Mouse (Mus musculus): ENCODE data around the gene Dnah2. TPM values are rescaled to one million over a fixed set of nuclear protein-coding genes. Genes with fewer than 3 reads are reported as not detected.

Dnah2 gene
- polyA plus RNA-seq, 1 experiment from 2014 or later: 0.36 TPM

- Histone ChIP-seq H3K27me3 (ENCODE audit: control insufficient read depth, insufficient read depth, low read length) (peaks cover 23% of the 10 kb centered on the region), H3K4me3 (ENCODE audit: control insufficient read depth in 1 of 2, insufficient read depth in 1 of 2, low read depth in 1 of 2, low read length in 2 of 2) (peak overlapping the region; percentile 53 to 63), H3K36me3 (ENCODE audit: control insufficient read depth, insufficient read depth, low read length) (no peaks in the 10 kb centered on the region; the same call in 1 of the 2 replicates), H3K9ac (ENCODE audit: low read length) (peak overlapping the region; percentile 72), H3K4me2 (ENCODE audit: low read length) (peak overlapping the region; percentile 82), H3K27ac (replicated peaks in 1 of 2; ENCODE audit: control insufficient read depth in 1 of 2, insufficient read depth in 1 of 2, low read depth in 2 of 2, low read length in 2 of 2) (peak overlapping the region; percentile 83 to 98), H3K4me1 (ENCODE audit: control insufficient read depth in 2 of 2, insufficient read depth in 2 of 2, low read length in 2 of 2) (peaks cover 33 to 50% of the 10 kb centered on the region in 2 experiments), H3K9me3 (ENCODE audit: control insufficient read depth, low read length) (no peaks in the 10 kb centered on the region)
- under 1% methylated on average over 45 of the region's 45 CpGs for WGBS
- peak; percentile 87 for ATAC-seq (ENCODE audit: insufficient number of reproducible peaks, insufficient read depth, low FRiP score, low read depth)
Measured at GRCm38 (mm10) chr11:69418481-69419442, 130.1 kb downstream of the Dnah2 start.

GRCm38 (mm10) chr11:69417449-69418384, 131.2 kb downstream of the Dnah2 start:
- under 1% methylated on average over 39 of the region's 39 CpGs for WGBS

GRCm38 (mm10) chr11:69416921-69417448, 131.9 kb downstream of the Dnah2 start:
- Histone ChIP-seq H3K9ac (ENCODE audit: low read length) (peak overlapping the region; percentile 97), H3K4me1 (ENCODE audit: control insufficient read depth in 2 of 2, insufficient read depth in 2 of 2, low read length in 2 of 2) (peaks cover 49 to 67% of the 10 kb centered on the region in 2 experiments), H3K36me3 (ENCODE audit: control insufficient read depth, insufficient read depth, low read length) (peaks cover 16% of the 10 kb centered on the region), H3K9me3 (ENCODE audit: control insufficient read depth, low read length) (no peaks in the 10 kb centered on the region), H3K27me3 (ENCODE audit: control insufficient read depth, insufficient read depth, low read length) (peaks cover 14% of the 10 kb centered on the region), H3K27ac (replicated peaks in 1 of 2; ENCODE audit: control insufficient read depth in 1 of 2, insufficient read depth in 1 of 2, low read depth in 2 of 2, low read length in 2 of 2) (peak overlapping the region; percentile 87 to 98), H3K4me3 (ENCODE audit: control insufficient read depth in 1 of 2, insufficient read depth in 1 of 2, low read depth in 1 of 2, low read length in 2 of 2) (peak overlapping the region; percentile 29 to 63), H3K4me2 (ENCODE audit: low read length) (peak overlapping the region; percentile 82)
- ATAC-seq (ENCODE audit: insufficient number of reproducible peaks, insufficient read depth, low FRiP score, low read depth): no peak
- 8% methylated on average over 8 of the region's 8 CpGs for WGBS

More at GRCm38 (mm10) chr11:69417449-69418384, 131.2 kb downstream of the Dnah2 start:
- Histone ChIP-seq H3K27ac (replicated peaks in 1 of 2; ENCODE audit: control insufficient read depth in 1 of 2, insufficient read depth in 1 of 2, low read depth in 2 of 2, low read length in 2 of 2) (peak overlapping the region; percentile 87 to 98), H3K9ac (ENCODE audit: low read length) (peak overlapping the region; percentile 97), H3K4me2 (ENCODE audit: low read length) (peak overlapping the region; percentile 82), H3K36me3 (ENCODE audit: control insufficient read depth, insufficient read depth, low read length) (peaks cover 9% of the 10 kb centered on the region), H3K4me3 (ENCODE audit: control insufficient read depth in 1 of 2, insufficient read depth in 1 of 2, low read depth in 1 of 2, low read length in 2 of 2) (peak overlapping the region; percentile 53 to 63), H3K9me3 (ENCODE audit: control insufficient read depth, low read length) (no peaks in the 10 kb centered on the region), H3K27me3 (ENCODE audit: control insufficient read depth, insufficient read depth, low read length) (peaks cover 21% of the 10 kb centered on the region), H3K4me1 (ENCODE audit: control insufficient read depth in 2 of 2, insufficient read depth in 2 of 2, low read length in 2 of 2) (peaks cover 43 to 60% of the 10 kb centered on the region in 2 experiments)
- peak; percentile 55 for ATAC-seq (ENCODE audit: insufficient number of reproducible peaks, insufficient read depth, low FRiP score, low read depth)

GRCm38 (mm10) chr11:69416509-69416908, 132.4 kb downstream of the Dnah2 start:
- peaks cover 9% of the 10 kb centered on the region for H3K27me3 ChIP-seq (ENCODE audit: control insufficient read depth, insufficient read depth, low read length)
- under 1% methylated on average over 4 of the region's 4 CpGs for WGBS
- peak overlapping the region; percentile 87 to 98; a peak in 3 of 4 replicates for H3K27ac ChIP-seq (replicated peaks in 1 of 2; ENCODE audit: control insufficient read depth in 1 of 2, insufficient read depth in 1 of 2, low read depth in 2 of 2, low read length in 2 of 2)
- peak overlapping the region in 1 of 2 experiments; percentile 63; a peak in 3 of 4 replicates for H3K4me3 ChIP-seq (ENCODE audit: control insufficient read depth in 1 of 2, insufficient read depth in 1 of 2, low read depth in 1 of 2, low read length in 2 of 2)
- peak overlapping the region; percentile 97 for H3K9ac ChIP-seq (ENCODE audit: low read length)
- H3K4me2 ChIP-seq (ENCODE audit: low read length): peak overlapping the region; percentile 82
- no peaks in the 10 kb centered on the region for H3K9me3 ChIP-seq (ENCODE audit: control insufficient read depth, low read length)
- peaks cover 52 to 70% of the 10 kb centered on the region in 2 experiments for H3K4me1 ChIP-seq (ENCODE audit: control insufficient read depth in 2 of 2, insufficient read depth in 2 of 2, low read length in 2 of 2)
- ATAC-seq (ENCODE audit: insufficient number of reproducible peaks, insufficient read depth, low FRiP score, low read depth): no peak
- peaks cover 16% of the 10 kb centered on the region for H3K36me3 ChIP-seq (ENCODE audit: control insufficient read depth, insufficient read depth, low read length)

GRCm38 (mm10) chr11:69415668-69416451, 133.1 kb downstream of the Dnah2 start:
- ATAC-seq (ENCODE audit: insufficient number of reproducible peaks, insufficient read depth, low FRiP score, low read depth): no peak
- H3K4me2 ChIP-seq (ENCODE audit: low read length): peak overlapping the region; percentile 82
- peaks cover 45 to 63% of the 10 kb centered on the region in 2 experiments for H3K4me1 ChIP-seq (ENCODE audit: control insufficient read depth in 2 of 2, insufficient read depth in 2 of 2, low read length in 2 of 2)
- peak overlapping the region; percentile 63 to 80 for H3K4me3 ChIP-seq (ENCODE audit: control insufficient read depth in 1 of 2, insufficient read depth in 1 of 2, low read depth in 1 of 2, low read length in 2 of 2)
- 1% methylated on average over 15 of the region's 25 CpGs for WGBS
- H3K27me3 ChIP-seq (ENCODE audit: control insufficient read depth, insufficient read depth, low read length): peaks cover 3% of the 10 kb centered on the region
- H3K9me3 ChIP-seq (ENCODE audit: control insufficient read depth, low read length): no peaks in the 10 kb centered on the region
- peak overlapping the region; percentile 94 to 98 for H3K27ac ChIP-seq (replicated peaks in 1 of 2; ENCODE audit: control insufficient read depth in 1 of 2, insufficient read depth in 1 of 2, low read depth in 2 of 2, low read length in 2 of 2)
- peak overlapping the region; percentile 97 for H3K9ac ChIP-seq (ENCODE audit: low read length)
- H3K36me3 ChIP-seq (ENCODE audit: control insufficient read depth, insufficient read depth, low read length): peaks cover 16% of the 10 kb centered on the region

GRCm38 (mm10) chr11:69415327-69415667, 133.6 kb downstream of the Dnah2 start:
- Histone ChIP-seq H3K9ac (ENCODE audit: low read length) (peak overlapping the region; percentile 97), H3K4me3 (ENCODE audit: control insufficient read depth in 1 of 2, insufficient read depth in 1 of 2, low read depth in 1 of 2, low read length in 2 of 2) (peak overlapping the region; percentile 63 to 80), H3K9me3 (ENCODE audit: control insufficient read depth, low read length) (no peaks in the 10 kb centered on the region), H3K4me1 (ENCODE audit: control insufficient read depth in 2 of 2, insufficient read depth in 2 of 2, low read length in 2 of 2) (peaks cover 40 to 58% of the 10 kb centered on the region in 2 experiments), H3K27ac (replicated peaks in 1 of 2; ENCODE audit: control insufficient read depth in 1 of 2, insufficient read depth in 1 of 2, low read depth in 2 of 2, low read length in 2 of 2) (peak overlapping the region; percentile 94 to 98), H3K4me2 (ENCODE audit: low read length) (peak overlapping the region; percentile 82), H3K27me3 (ENCODE audit: control insufficient read depth, insufficient read depth, low read length) (no peaks in the 10 kb centered on the region), H3K36me3 (ENCODE audit: control insufficient read depth, insufficient read depth, low read length) (peaks cover 16% of the 10 kb centered on the region)
- ATAC-seq (ENCODE audit: insufficient number of reproducible peaks, insufficient read depth, low FRiP score, low read depth): peak; percentile 7
- 0% methylated on average over 3 of the region's 3 CpGs for WGBS
